Mouse (Mus musculus): ENCODE data around the gene Slc16a6. TPM values are rescaled to one million over a fixed set of nuclear protein-coding genes. Genes with fewer than 3 reads are reported as not detected.

Gene Slc16a6
- polyA plus RNA-seq (2016; fragmentation: Nextera tagmentation; extraction: Ambion mirVana): 3.5 and 3.7 TPM in 2 replicates

- Histone ChIP-seq H3K4me3 (peak within 1 kb of the TSS; percentile 70), H3K27ac (peak within 1 kb of the TSS; percentile 80), H3K9me3 (no peaks in the 10 kb centered on the region), H3K9ac (peak within 1 kb of the TSS; percentile 84), H3K4me2 (replicated peaks) (peak within 1 kb of the TSS; percentile 91), H3K27me3 (peaks cover 22% of the 10 kb centered on the region), H3K36me3 (no peaks in the 10 kb centered on the region), H3K4me1 (peaks cover 19% of the 10 kb centered on the region)
- WGBS: under 1% methylated on average over 97 of the region's 111 CpGs
- peak; percentile 77 for ATAC-seq (ENCODE audit: insufficient number of reproducible peaks, insufficient read depth, low FRiP score, low TSS enrichment)
Observed at GRCm38 (mm10) chr11:109473171-109474085, at the start of gene Slc16a6, which contains the start of gene Arsg. TSS of gene Slc16a6 (minus strand) at chr11:109473598. TSS of gene Arsg (plus strand) at chr11:109473374.

- no peaks in the 10 kb centered on the region for H3K4me1 ChIP-seq
- H3K4me2 ChIP-seq (replicated peaks): no peak overlapping the region
- ATAC-seq (ENCODE audit: insufficient number of reproducible peaks, insufficient read depth, low FRiP score, low TSS enrichment): no peak
- H3K9me3 ChIP-seq: 0 out of 2 replicates have a peak, but pooled peaks cover 3% of the 10 kb centered on the region
- no peak overlapping the region for H3K9ac ChIP-seq
- H3K4me3 ChIP-seq: no peak overlapping the region
- no peaks in the 10 kb centered on the region for H3K27me3 ChIP-seq
- no peaks in the 10 kb centered on the region for H3K36me3 ChIP-seq
- no peak overlapping the region for H3K27ac ChIP-seq
- WGBS: 30% methylated on average over 7 of the region's 7 CpGs
Observed at GRCm38 (mm10) chr11:109520958-109521357, 47.6 kb upstream of the Slc16a6 start.

GRCm38 (mm10) chr11:109517816-109518215, 44.4 kb upstream of the Slc16a6 start:
- 89% methylated on average over 3 of the region's 3 CpGs for WGBS
- Histone ChIP-seq H3K4me3 (no peak overlapping the region), H3K27ac (no peak overlapping the region), H3K4me2 (replicated peaks) (no peak overlapping the region), H3K9me3 (no peaks in the 10 kb centered on the region), H3K36me3 (no peaks in the 10 kb centered on the region), H3K9ac (no peak overlapping the region), H3K4me1 (no peaks in the 10 kb centered on the region), H3K27me3 (no peaks in the 10 kb centered on the region)
- ATAC-seq (ENCODE audit: insufficient number of reproducible peaks, insufficient read depth, low FRiP score, low TSS enrichment): no peak

GRCm38 (mm10) chr11:109517330-109517729, 43.9 kb upstream of the Slc16a6 start:
- Histone ChIP-seq H3K27ac (no peak overlapping the region), H3K4me2 (replicated peaks) (no peak overlapping the region), H3K36me3 (no peaks in the 10 kb centered on the region), H3K4me3 (no peak overlapping the region), H3K9me3 (no peaks in the 10 kb centered on the region), H3K27me3 (no peaks in the 10 kb centered on the region), H3K4me1 (no peaks in the 10 kb centered on the region), H3K9ac (no peak overlapping the region)
- WGBS: 86% methylated on average over 11 of the region's 11 CpGs
- ATAC-seq (ENCODE audit: insufficient number of reproducible peaks, insufficient read depth, low FRiP score, low TSS enrichment): no peak

- Histone ChIP-seq H3K27ac (no peak overlapping the region), H3K4me1 (no peaks in the 10 kb centered on the region), H3K4me3 (no peak overlapping the region), H3K4me2 (replicated peaks) (no peak overlapping the region), H3K36me3 (no peaks in the 10 kb centered on the region), H3K9ac (no peak overlapping the region), H3K27me3 (no peaks in the 10 kb centered on the region), H3K9me3 (no peaks in the 10 kb centered on the region)
- no peak for ATAC-seq (ENCODE audit: insufficient number of reproducible peaks, insufficient read depth, low FRiP score, low TSS enrichment)
- WGBS: 70% methylated on average over 3 of the region's 3 CpGs
Observed at GRCm38 (mm10) chr11:109514064-109514612, 40.7 kb upstream of the Slc16a6 start.

- Histone ChIP-seq H3K4me1 (no peaks in the 10 kb centered on the region), H3K27ac (no peak overlapping the region), H3K4me3 (no peak overlapping the region), H3K9ac (no peak overlapping the region), H3K36me3 (no peaks in the 10 kb centered on the region), H3K27me3 (no peaks in the 10 kb centered on the region), H3K4me2 (replicated peaks) (no peak overlapping the region), H3K9me3 (no peaks in the 10 kb centered on the region)
- WGBS: 83% methylated on average over 16 of the region's 16 CpGs
- ATAC-seq (ENCODE audit: insufficient number of reproducible peaks, insufficient read depth, low FRiP score, low TSS enrichment): no peak
Observed at GRCm38 (mm10) chr11:109512995-109513675, 39.7 kb upstream of the Slc16a6 start.

GRCm38 (mm10) chr11:109507068-109507467, 33.7 kb upstream of the Slc16a6 start:
- Histone ChIP-seq H3K4me1 (no peaks in the 10 kb centered on the region), H3K9ac (no peak overlapping the region), H3K27me3 (no peaks in the 10 kb centered on the region), H3K27ac (no peak overlapping the region), H3K4me2 (replicated peaks) (no peak overlapping the region), H3K4me3 (no peak overlapping the region), H3K9me3 (no peaks in the 10 kb centered on the region), H3K36me3 (no peaks in the 10 kb centered on the region)
- whole genome bisulfite sequencing: 40% methylated on average over 3 of the region's 3 CpGs
- ATAC-seq (ENCODE audit: insufficient number of reproducible peaks, insufficient read depth, low FRiP score, low TSS enrichment): no peak

GRCm38 (mm10) chr11:109505823-109506222, 32.4 kb upstream of the Slc16a6 start:
- Histone ChIP-seq H3K27me3 (no peaks in the 10 kb centered on the region), H3K9me3 (no peaks in the 10 kb centered on the region), H3K9ac (no peak overlapping the region), H3K4me1 (no peaks in the 10 kb centered on the region), H3K4me3 (no peak overlapping the region), H3K36me3 (no peaks in the 10 kb centered on the region), H3K27ac (no peak overlapping the region), H3K4me2 (replicated peaks) (no peak overlapping the region)
- 89% methylated on average over 4 of the region's 4 CpGs for WGBS
- ATAC-seq (ENCODE audit: insufficient number of reproducible peaks, insufficient read depth, low FRiP score, low TSS enrichment): no peak

GRCm38 (mm10) chr11:109504977-109505376, 31.6 kb upstream of the Slc16a6 start:
- Histone ChIP-seq H3K4me3 (no peak overlapping the region), H3K27me3 (no peaks in the 10 kb centered on the region), H3K4me2 (replicated peaks) (no peak overlapping the region), H3K9ac (no peak overlapping the region), H3K27ac (no peak overlapping the region), H3K9me3 (no peaks in the 10 kb centered on the region), H3K4me1 (no peaks in the 10 kb centered on the region), H3K36me3 (no peaks in the 10 kb centered on the region)
- WGBS: 65% methylated on average over 9 of the region's 9 CpGs
- no peak for ATAC-seq (ENCODE audit: insufficient number of reproducible peaks, insufficient read depth, low FRiP score, low TSS enrichment)

- Histone ChIP-seq H3K27me3 (no peaks in the 10 kb centered on the region), H3K4me2 (replicated peaks) (no peak overlapping the region), H3K4me1 (no peaks in the 10 kb centered on the region), H3K9ac (no peak overlapping the region), H3K27ac (no peak overlapping the region), H3K9me3 (no peaks in the 10 kb centered on the region), H3K36me3 (no peaks in the 10 kb centered on the region), H3K4me3 (no peak overlapping the region)
- 89% methylated on average over 5 of the region's 5 CpGs for WGBS
- no peak for ATAC-seq (ENCODE audit: insufficient number of reproducible peaks, insufficient read depth, low FRiP score, low TSS enrichment)
Observed at GRCm38 (mm10) chr11:109500206-109500605, 26.8 kb upstream of the Slc16a6 start.

- Histone ChIP-seq H3K9me3 (no peaks in the 10 kb centered on the region), H3K36me3 (no peaks in the 10 kb centered on the region), H3K9ac (no peak overlapping the region), H3K4me1 (no peaks in the 10 kb centered on the region), H3K27ac (no peak overlapping the region), H3K4me3 (no peak overlapping the region), H3K27me3 (no peaks in the 10 kb centered on the region), H3K4me2 (replicated peaks) (no peak overlapping the region)
- WGBS: 78% methylated on average over 9 of the region's 9 CpGs
- ATAC-seq (ENCODE audit: insufficient number of reproducible peaks, insufficient read depth, low FRiP score, low TSS enrichment): no peak
Observed at GRCm38 (mm10) chr11:109497990-109498389, 24.6 kb upstream of the Slc16a6 start.

Data from embryonic facial prominence, embryonic 12.5 days (tissue).